Mouse (Mus musculus): ENCODE results near the gene Gcgr.
A peak's percentile ranks its signal among the peaks of the same experiment; 100 is the strongest.
"Not testable (repeated sequence)": the region's sequence is repeated elsewhere in the genome, so short reads cannot be mapped to it uniquely, and the experiment has no call there.

The Gcgr gene

DNA sequence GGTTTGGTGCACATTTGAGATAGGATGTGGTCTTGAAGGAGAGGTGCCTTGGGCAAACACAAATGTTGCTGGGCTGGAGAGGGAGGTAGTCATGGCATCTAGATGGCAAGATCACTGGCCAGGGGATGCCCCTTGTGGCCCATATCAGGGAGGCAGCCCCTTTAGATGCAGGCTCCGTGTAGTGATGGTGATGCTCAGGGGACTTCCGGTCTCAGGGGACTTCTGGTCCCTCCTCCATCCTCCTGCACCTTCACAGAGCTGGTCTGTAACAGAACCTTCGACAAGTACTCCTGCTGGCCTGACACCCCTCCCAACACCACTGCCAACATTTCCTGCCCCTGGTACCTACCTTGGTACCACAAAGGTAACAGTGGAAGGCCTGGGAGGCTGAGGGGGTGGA, 5.3 kb downstream of the Gcgr start:
- DNase-seq (ENCODE audit: extremely low spot score, low spot score): no peak

DNA sequence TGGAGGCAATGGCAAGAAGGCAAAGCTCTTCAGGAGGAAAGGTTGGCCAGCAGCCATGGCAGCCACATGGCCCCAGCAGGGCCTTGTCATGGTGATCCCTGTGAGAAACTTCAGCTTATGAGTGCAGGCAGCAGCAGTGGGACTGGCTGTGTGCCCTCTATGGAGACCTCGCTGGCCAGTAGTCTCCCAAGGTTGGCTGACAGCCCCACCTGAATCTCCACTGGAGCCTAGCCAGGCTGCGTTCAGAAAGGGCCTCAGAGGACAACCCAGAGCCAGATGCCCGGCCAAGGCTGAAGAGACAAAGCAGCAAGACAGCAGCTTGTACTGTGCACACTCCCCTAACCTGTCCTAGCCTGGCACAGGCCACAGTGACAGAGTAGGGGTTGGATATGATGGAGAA, 8.0 kb downstream of the Gcgr start:
- no peak for DNase-seq (ENCODE audit: extremely low spot score, low spot score)

DNA sequence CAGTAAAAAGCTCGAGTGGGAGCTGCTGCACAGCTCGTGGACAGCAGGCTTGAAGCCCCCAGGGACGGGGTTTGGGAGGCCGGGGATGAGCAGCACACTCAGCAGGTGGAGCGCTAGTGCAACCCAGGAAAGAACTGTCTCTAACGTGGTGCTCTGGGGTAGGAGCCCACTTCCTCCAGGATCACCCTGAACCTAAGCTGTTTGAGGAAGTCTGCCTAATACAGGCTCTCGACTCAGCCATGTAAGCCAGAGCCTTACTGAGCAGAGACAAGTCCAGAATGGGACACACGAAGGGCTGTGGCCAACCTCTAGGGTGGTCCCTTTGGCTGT, 8.4 kb downstream of the Gcgr start:
- no peak for DNase-seq (ENCODE audit: extremely low spot score, low spot score)

DNA sequence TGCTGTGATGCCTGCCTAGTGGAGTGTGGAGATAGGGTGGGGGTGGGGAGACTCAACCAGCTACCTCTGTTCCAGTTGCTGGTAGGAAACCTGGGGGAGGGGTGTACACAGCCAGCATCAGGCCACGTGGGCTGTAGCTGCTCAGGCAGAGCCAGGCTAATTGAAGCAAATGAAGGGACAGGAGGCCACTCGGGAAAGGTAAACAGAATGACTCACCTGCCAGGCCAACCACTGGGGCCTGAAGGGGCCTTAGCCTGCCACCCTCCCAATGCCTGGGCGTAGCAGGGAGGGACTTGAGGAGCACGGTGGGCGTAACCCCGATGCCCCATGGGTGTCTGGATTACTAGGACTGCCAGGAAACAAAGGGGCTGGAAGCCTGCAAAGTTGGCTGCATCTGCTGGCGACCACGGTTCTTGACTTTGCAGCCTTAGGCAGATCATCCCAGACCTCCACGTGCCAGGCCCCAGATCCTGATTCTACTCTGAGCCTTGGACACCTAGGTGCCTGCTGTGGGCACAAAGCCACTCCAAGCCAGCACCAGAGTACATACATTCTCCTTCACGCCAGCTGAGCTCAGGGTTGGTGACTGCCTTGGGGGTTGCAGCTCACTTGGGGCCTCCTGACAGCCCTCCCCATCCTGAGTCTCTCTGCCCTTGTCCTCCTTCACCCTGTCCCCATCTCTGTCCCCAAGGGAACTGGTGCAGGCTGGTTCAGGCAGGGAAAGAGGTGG, 9.0 kb downstream of the Gcgr start:
- no peak for DNase-seq (ENCODE audit: extremely low spot score, low spot score)

DNA sequence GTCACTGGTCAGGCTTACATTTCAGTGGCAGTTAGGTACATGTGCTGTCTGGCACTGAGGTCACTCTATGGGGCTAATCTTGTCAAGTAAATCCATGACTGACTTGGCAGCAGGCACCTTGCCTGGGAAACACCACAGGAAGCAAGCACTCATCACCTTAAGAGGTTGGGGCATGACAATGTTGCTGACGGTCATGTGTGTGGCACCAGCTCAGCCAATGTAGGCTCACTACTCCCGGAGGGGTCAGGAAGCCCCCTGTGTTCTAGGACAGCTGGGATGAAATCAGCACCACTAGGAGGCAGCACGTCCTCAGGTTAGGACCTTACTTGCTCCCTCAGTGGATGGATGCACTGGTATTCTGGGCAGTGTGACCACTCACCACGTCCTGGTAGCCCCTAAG, 11.4 kb downstream of the Gcgr start:
- no peak for DNase-seq (ENCODE audit: extremely low spot score, low spot score)

DNA sequence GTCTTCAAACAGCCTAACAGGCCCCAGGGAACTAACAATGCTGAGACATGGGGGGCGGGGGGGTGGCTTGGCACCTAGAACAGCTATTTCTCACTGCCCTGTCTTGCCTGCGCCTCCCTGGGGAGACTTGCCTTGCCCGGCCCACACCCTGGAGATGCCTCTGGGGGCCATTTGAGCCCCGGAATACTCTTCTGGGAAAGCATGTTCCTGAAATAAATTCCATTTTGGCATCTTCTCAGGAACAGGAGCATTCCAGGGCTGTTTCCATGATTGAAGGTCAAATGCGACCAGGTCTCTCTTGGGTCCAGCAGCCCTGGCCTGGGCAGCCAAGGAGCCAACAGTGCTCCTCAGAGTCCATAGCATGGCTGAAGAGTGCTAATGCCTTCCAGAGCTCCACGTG, 11.9 kb downstream of the Gcgr start:
- DNase-seq (ENCODE audit: extremely low spot score, low spot score): no peak

DNA sequence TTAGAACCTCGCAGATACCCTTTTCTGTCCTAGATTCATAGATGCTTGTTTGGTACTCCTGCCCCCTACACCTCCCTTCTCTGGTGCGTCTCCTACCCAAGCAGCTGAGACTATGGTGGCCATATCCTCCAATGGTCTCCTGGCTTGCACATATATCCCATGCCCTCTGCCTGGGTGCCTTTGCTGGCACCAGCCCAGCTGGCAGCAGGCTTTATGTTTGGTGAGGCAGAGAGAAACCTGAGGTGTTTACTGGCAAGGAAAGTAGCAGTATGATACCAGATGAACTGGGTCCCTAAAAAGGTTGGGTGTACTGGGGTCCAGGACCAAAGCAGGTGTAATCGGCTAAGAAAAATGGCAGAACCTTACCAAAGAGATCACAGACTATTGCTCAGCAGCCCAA, 15.5 kb downstream of the Gcgr start:
- no peak for DNase-seq (ENCODE audit: extremely low spot score, low spot score)

DNA sequence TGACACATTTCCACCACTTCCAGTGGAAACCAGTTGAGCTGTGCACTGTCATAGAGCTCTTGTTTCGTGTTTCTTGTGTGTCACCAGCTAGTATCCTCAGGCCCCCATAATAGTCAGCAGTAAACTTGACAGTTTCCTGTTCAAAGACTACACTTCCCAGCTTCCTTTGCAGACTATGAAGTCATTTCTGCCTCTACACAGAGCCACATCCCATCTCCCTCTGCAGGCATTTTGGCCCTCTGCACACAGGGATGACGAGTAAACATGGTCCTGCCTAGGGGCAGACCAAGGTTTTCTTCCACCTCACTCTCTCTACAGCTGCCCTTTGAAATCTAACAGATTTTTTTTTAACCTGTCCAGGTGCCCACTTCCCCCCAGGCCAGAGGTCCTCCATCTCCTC, 17.0 kb downstream of the Gcgr start:
- DNase-seq (ENCODE audit: extremely low spot score, low spot score): no peak

DNA sequence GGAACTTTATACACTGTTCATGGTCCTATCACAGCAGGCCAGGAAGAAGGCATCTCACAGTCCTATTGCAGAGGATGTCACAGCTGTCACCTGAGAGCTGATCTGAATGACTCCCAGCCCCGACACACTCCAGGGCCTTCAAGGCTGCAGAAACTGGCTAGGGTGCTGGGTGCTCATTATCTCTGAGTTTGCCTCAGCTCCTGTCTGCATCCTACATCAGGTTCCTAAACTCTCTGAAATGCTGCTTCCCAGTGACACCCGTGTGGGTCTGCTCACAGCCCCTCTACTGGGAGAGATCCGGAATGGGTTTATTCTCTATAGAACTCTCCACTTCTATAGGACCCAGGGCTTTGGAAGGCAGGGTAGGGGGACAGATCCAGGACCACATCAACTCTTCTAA, 17.7 kb downstream of the Gcgr start:
- no peak for DNase-seq (ENCODE audit: extremely low spot score, low spot score)

DNA sequence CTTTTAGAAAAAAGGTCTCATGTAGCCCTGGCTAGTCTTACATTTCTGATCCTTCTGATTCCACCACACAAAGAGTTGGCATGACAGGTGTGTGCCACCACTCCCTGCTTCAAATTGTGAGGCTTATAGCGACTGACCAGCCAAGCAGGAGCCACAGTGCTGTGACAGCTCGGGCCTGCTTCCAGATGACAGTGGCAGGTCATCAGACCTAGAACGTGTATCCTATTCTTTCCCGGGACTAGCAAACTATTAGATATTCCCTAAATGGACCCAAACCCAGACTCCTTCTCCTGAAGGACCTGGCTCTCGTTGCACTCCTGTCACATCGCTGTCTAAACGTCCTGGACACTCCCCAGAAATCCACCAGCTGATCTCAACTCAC, 18.3 kb downstream of the Gcgr start:
- no peak for DNase-seq (ENCODE audit: extremely low spot score, low spot score)

DNA sequence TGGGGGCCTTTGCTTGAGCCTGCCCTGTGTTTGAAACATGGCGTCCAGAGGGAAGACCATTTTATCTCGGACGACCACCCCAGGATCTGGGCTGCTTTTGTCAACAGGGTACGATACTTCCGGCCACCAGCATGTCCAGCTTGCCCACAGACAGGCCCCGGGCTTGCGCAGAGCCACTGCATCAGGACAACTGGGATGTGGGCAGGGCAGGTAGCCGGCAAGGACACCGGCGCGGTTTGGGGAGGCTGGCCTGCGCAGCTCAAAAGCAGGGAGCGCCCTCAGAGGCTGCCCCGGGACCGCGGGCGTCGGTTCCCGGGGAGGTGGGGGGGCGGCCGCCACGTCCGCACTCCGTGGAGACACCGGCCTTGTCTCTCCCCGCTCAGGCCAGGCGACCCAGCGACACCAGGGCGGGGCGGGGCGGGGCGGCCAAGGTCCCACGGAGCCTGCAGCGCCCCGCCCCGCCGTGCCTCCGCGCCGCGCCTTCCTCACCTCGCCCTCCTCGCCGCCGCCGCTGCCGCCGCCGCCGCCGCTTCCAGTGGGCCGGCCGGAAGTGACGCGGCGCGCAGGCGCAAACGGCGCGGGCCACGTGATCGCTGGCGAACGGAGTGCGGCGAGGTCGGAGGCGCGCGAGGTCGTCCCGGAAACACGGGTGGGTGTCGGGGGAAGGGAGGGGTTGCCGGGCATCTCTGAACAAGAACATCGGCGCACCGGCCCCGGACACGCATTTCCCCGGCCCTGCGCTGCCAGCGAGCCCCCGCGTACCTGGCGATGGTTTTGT, 18.9 kb downstream of the Gcgr start, which contains the start of gene Mcrip1:
Gene Mcrip1, minus strand, starts transcription at position 560 of the 778 bp plus-strand sequence.
- peak; percentile 89 for DNase-seq (ENCODE audit: extremely low spot score, low spot score)

DNA sequence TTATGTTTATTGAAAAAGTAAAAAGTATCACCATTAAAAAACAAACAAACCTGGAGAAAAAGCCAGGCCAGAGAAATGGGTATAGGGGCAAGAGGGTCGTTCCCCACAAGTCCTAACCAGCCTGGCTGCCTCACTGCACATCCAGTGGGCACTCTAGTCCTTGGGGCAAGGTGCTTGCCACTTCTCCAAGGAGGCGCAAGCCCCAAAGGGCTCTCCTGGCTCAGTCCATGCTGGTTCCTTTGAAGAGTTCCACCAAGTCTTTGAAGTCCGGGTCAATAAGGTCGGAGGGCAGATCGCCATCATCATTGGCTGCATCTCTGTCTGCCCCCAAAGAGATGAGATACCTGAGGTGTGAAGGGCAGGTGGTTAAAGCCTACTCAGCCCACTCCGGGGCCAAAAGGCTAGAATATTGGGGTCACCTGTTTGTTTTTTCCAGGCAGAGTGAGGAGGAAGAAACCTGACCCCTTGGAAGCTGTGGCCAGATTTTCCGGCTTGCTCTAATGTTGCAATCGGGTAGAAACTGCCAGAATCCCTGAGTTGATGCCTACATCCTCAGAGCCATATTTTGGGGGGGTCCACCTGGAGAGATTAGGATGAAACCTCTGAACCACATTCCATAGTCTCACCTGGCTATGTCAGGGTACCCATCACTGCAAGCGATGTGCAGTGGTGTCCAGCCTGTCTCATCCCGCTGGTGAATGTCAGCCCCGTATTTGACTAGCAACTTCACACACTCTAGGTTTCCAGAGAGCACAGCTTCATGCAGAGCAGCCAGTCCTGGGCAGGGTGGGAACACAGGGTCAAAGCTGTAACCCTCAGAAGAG, 19.7 kb downstream of the Gcgr start:
- DNase-seq (ENCODE audit: extremely low spot score, low spot score): no peak

DNA sequence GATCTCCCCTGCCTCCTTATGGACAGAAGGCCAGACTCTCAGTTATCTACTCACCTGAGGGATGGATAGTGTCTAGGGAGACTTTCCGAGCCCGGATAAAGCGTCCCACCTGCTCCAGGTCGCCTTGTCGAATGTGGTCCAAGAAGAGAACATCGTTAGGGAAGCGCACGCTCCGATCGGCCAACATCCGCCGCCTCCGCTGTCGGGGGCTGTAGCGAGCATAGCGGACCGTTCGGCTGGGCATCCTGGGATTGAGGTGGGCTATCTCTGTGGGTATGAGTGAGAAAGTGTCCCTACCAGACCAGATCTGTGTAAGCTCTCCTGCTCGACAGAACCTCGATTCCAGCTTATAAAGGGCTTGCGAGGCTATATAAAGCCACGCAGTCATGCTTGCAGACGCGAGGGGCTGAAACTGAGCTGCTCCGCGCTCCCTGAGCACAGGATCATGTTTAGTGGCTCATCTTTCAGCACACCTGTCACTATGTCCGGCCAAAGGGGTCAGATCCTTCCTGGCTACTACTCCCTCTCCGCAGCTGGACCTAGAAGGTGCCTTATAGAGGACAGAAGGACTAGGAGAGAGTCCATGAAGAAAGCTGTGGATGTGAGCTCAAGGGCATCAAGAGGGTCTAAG, 20.4 kb downstream of the Gcgr start, which contains the start of gene Ppp1r27:
Gene Ppp1r27, minus strand, starts transcription at position 323 of the 631 bp plus-strand sequence.
- no peak for DNase-seq (ENCODE audit: extremely low spot score, low spot score)

DNA sequence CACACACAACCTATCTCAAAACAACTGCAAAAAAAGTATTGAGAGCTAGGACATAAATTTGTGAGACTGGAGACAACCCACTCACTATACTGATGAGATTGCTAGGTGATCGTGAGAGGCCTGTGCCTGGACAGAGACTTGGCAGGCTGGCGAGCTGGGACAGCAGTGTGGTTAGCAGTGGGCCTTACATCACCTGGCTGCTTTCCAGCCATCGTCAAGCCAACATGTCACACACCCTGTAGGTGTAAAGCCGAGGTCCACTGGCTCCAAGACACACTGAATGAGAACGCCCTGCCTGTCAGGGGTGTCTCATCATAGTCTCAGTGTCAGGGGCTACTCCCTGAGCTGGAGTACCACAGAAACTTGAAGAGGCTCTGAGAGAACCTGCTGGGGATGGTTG, 22.2 kb downstream of the Gcgr start:
- DNase-seq (ENCODE audit: extremely low spot score, low spot score): no peak

DNA sequence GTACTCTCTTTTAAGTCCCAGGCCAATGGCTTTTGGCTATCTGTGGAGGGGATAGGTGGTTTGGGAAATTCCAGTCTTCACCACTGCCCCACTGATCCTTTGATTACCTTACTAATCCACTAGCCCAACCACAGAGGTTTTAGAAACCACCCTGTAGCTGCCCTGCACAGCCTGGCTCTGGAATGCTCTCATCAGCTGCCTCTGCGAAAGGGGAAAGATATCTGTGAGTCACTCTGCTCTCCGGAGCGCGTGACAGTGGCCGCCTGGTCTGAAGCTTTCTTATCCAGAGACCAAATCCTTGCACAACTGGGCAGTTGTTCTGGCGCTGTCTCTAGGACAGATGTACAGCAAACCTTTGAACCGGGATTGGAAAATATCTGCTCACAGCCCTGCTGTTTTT, 24.3 kb downstream of the Gcgr start:
- no peak for DNase-seq (ENCODE audit: extremely low spot score, low spot score)

DNA sequence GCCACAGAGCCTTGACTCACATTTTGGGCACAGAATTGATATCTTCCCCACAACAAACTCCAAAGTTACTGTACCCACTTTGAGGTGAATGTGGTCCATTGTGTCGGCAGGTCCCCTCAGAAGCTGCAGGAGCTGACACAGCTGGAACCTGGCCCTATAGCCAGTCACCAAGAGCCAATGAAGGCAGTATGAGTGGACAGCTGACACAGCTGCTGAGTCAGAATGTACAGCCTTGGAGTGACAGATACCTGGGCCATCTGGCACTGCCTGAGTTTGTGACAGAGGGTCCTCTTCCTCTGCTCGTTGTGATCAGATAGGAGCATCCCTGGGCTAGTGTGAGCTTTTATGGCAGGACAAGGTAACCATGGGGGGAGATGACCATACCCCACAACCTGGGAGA, 24.8 kb downstream of the Gcgr start:
- no peak for DNase-seq (ENCODE audit: extremely low spot score, low spot score)

DNA sequence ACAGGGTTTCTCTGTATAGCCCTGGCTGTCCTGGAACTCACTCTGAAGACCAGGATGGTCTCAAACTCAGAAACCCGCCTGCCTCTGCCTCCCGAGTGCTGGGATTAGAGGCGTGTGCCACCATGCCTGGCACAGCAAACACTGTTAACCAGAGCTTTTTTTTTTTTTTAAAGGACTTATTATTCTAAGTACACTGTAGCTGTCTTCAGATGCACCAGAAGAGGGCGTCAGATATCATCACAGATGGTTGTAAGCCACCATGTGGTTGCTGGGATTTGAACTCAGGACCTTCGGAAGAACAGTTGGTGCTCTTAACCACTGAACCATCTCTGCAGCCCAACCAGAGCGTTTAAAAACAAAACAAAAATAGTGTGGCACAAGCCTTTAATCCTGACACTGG, 28.3 kb downstream of the Gcgr start:
- DNase-seq (ENCODE audit: extremely low spot score, low spot score): not testable (repeated sequence)

DNA sequence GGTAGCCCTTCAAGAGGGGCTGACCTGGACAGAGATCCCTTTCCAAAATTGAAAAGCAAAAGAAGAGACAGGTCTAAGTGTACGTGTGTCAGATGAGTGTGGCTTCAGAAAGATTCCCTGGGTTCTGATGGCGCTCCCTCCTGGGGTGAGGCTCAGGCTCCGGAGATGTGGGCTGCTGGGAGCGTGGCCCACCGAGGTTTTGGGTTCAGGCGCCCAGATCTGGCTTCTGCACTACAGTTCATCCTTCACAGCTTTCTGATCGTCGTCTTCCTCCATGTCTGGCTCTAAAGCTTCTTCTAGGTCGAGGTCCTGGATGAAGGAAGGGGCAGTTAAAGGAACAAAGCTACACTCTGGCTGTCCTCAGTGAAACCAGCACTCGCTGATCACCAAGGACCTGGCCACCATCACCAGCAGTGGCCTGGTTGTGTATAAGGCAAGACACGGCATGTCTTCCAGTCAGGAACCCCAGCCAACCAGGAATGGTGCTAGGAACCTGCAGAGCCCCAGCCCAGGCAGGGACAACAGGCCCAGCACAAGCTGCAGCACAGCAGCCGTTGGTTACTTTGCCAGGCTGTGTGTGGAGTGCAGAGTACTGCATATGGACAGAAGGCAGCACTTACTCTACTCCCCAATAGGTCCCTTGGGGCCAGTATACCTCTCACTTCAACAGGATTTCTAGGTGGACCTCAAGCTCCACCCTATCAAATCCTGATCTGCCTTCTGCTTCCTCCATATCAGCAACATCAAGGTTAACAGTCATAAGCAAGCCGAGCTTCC, 30.6 kb downstream of the Gcgr start:
- no peak for DNase-seq (ENCODE audit: extremely low spot score, low spot score)

DNA sequence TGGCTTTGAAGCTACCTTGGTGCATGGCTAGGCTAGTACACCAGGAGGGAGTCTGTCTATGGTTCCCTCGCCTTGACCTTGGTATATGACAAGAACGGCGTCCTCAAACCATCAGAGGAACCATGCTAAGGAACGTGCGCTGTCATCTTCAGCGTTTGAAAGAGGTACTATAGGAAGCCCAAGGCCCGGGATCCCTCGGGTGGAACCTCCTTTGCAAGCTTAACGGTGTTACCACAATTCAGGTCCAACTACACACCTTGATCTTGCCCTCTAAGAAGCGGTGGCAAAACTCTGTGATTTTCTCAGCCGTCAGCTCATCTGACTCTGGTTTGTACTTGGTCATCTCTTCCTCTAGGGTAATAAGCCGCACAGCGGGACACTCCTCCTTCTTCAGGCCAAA, 32.5 kb downstream of the Gcgr start:
- no peak for DNase-seq (ENCODE audit: extremely low spot score, low spot score)

DNA sequence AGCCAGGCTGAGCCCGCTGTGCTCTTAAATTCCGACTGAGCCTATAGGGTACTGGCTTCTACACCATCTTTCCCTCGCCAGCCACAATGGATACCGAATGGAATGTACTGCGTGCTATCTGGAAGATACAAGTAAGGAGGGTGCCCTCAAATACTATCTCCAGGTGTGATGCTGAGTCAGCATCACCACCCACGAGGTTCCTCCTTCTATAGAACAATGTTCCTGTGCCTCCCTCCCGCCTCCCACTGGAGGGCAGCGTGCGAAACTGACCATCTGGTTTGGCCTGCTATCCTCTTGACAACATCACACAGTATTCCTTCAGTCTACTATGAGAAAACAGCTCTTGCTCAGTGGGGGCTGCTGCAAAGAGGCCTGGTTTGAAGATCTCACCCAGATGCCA, 34.6 kb downstream of the Gcgr start:
- no peak for DNase-seq (ENCODE audit: extremely low spot score, low spot score)

DNA sequence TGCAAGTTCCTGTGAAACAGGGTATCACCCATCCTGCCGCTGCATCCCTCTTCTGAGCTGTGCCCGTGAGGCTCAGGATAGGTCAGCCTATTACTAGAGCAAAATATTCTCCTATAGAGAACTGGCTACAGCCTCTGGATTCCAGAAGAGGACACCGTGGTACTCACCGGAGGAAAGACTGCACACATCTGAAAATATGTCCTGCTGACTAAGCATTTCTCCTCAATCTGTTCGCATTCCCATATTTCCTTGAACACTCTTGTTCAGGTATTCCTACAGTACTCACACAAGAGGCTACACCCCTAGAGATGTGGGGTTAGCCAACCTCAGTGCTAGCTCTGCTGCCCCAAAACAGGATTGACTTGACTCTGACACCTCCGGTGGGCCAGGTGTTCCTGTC, 37.8 kb downstream of the Gcgr start:
- no peak for DNase-seq (ENCODE audit: extremely low spot score, low spot score)

Measured in neural tube, embryonic 10.5 days (tissue).